Mouse (Mus musculus) kidney, postnatal 0 days (tissue): ENCODE data around the gene March5. TPM values are rescaled to one million over a fixed set of nuclear protein-coding genes. Genes with fewer than 3 reads are reported as not detected.

Experiments
- ATAC-seq: fragments of 200-750 bp; cut with Nextera tagmentation; replicated peaks from 2 replicates; pipeline ENCODE4 v1.8.0; 2017; ENCODE audit warnings: low read depth, moderate number of reproducible peaks, moderate TSS enrichment, moderate library complexity; ENCODE audit not compliant: low FRiP score
- DNase-seq: peaks from one replicate; pipeline ENCODE4 v3.0.0-alpha.2; 2016; ENCODE audit warnings: low spot score
- H3K27ac ChIP-seq: fragments of 300-500 bp; sonication (generic); 2 replicates; pipeline ENCODE4 v1.5.1; 2014; ENCODE audit warnings: mild to moderate bottlenecking
- H3K27me3 ChIP-seq: fragments of 300-500 bp; sonication (generic); 2 replicates; pipeline ENCODE4 v1.6.1; 2014; ENCODE audit warnings: low read length, mixed read lengths; ENCODE audit not compliant: insufficient read depth
- H3K36me3 ChIP-seq: fragments of 300-500 bp; sonication (generic); 2 replicates; pipeline ENCODE4 v1.6.1; 2014; ENCODE audit warnings: low read length, mixed read lengths; ENCODE audit not compliant: insufficient read depth
- H3K4me1 ChIP-seq: fragments of 300-500 bp; sonication (generic); replicated peaks from 2 replicates; pipeline ENCODE4 v1.6.1; 2014; ENCODE audit warnings: antibody characterized with exemption, low read length, mixed read lengths; ENCODE audit not compliant: insufficient read depth
- H3K4me2 ChIP-seq: fragments of 300-500 bp; sonication (generic); 2 replicates; pipeline ENCODE4 v1.6.1; 2014; ENCODE audit warnings: mild to moderate bottlenecking, low read length, moderate library complexity, mixed read lengths
- H3K4me3 ChIP-seq: fragments of 300-500 bp; sonication (generic); replicated peaks from 2 replicates; pipeline ENCODE4 v1.5.1; 2014; ENCODE audit warnings: low read depth, low read length
- H3K9ac ChIP-seq: fragments of 300-500 bp; sonication (generic); 2 replicates; pipeline ENCODE4 v1.6.1; 2014; ENCODE audit warnings: low read depth, low read length
- H3K9me3 ChIP-seq: fragments of 300-500 bp; sonication (generic); replicated peaks from 2 replicates; pipeline ENCODE4 v1.6.1; 2016; ENCODE audit warnings: low read length, inconsistent platforms, mixed read lengths
- CTCF ChIP-seq: IDR thresholded peaks from 2 replicates; pipeline ENCODE4 v1.5.1; 2016; ENCODE audit warnings: antibody characterized with exemption, low read depth, mild to moderate bottlenecking, moderate library complexity
- WGBS: fragments of 180-500 bp; shearing (Covaris S2); extraction: QIAGEN DNeasy Blood & Tissue Kit; methylation state at CpG from one replicate; pipeline ENCODE4 v1.1.7; 2014; 5-methylcytosine and 5-hydroxymethylcytosine counted together
- polyA plus RNA-seq: library from polyadenylated mRNA; unstranded; fragments of >200 nt; fragmentation: Nextera tagmentation; extraction: Ambion mirVana; gene quantifications from 2 replicates; pipeline ENCODE4 v1.2.1, GENCODE M21; 2015

Gene March5
- polyA plus RNA-seq, 1 experiment from 2014 or later = 98.2 TPM

DNA sequence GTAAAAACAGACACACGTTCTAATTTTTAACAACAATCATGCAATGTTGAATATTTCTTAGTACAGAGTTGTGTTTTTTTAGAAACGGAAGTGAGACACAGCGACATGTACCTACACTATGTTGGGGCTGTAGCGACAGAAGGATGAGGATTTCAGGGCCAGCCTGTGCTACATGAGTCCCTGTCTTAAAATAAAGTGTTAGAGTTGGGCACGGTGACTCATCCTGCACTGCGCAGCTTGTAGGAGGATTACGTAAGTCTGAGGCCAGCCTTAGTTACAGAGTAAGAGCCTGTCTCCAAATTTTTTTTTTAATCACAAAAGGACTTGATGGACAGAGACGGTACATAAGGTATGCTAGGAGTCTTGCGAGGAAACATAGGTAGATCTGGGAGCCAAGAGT lies 48.0 kb downstream of the March5 start:
- no peak for ATAC-seq
- TF ChIP-seq CTCF = no peak
- Histone ChIP-seq H3K9me3 (no peaks in the 10 kb centered on the region), H3K4me3 (no peak overlapping the region), H3K4me1 (no peaks in the 10 kb centered on the region), H3K27ac (no peak overlapping the region), H3K27me3 (no peaks in the 10 kb centered on the region), H3K4me2 (no peak overlapping the region), H3K36me3 (no peaks in the 10 kb centered on the region), H3K9ac (no peak overlapping the region)
- no peak for DNase-seq
- WGBS = 90% methylated on average over 9 of the region's 9 CpGs

DNA sequence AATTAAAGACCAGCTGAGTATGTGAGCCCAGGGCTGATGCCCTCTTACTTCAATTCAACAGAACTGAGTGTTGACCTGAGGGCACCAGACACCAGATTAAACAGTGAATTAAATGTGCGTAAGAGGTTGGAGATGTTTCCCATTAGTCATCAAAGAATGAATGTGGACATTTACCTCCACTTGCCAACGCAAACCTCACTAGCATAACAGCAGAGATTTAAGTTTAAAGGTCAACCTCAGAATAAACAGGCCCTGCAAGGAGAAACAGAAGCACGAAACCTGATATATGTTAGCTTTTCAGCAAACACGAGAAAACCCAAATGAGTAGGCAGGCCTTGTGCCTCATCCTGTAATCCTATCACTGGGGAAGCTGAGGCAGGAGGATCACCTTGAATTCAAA lies 55.0 kb downstream of the March5 start:
- TF ChIP-seq CTCF = no peak
- 0 out of 2 replicates have a peak, but pooled peaks have one; percentile 29 for ATAC-seq
- H3K4me3 ChIP-seq = no peak overlapping the region
- H3K9ac ChIP-seq = no peak overlapping the region
- H3K36me3 ChIP-seq = no peaks in the 10 kb centered on the region
- no peak overlapping the region for H3K4me2 ChIP-seq
- H3K27me3 ChIP-seq = no peaks in the 10 kb centered on the region
- WGBS = 37% methylated on average over 4 of the region's 4 CpGs
- no peak overlapping the region for H3K27ac ChIP-seq
- 0 out of 2 replicates have a peak, but pooled peaks cover 4% of the 10 kb centered on the region for H3K4me1 ChIP-seq
- DNase-seq = peak; percentile 6
- H3K9me3 ChIP-seq = no peaks in the 10 kb centered on the region

DNA sequence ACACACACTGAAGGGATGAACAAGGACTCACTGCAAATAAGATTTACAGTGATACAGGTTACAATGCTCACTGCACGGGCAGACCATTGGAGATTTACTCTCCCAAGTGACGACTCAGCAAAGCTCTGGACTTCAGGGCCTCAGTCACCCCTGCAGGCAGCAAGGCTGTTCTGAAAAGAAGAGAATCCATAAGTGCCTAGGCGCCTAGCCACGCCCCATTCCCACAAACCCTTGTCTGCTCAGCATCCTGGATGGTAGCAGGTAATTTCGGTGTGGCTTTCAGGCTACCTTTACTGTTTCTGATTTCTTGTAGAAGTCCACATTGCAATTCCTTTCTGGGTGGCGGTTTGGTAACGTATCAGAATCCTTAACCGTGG lies 56.2 kb downstream of the March5 start:
- no peak for ATAC-seq
- H3K27ac ChIP-seq = no peak overlapping the region
- 64% methylated on average over 8 of the region's 8 CpGs for WGBS
- H3K4me2 ChIP-seq = no peak overlapping the region
- 0 out of 2 replicates have a peak, but pooled peaks cover 4% of the 10 kb centered on the region for H3K4me1 ChIP-seq
- DNase-seq = no peak
- no peaks in the 10 kb centered on the region for H3K27me3 ChIP-seq
- H3K9ac ChIP-seq = no peak overlapping the region
- H3K36me3 ChIP-seq = peaks cover 2% of the 10 kb centered on the region; the same call in 1 of the 2 replicates
- TF ChIP-seq CTCF = no peak
- H3K4me3 ChIP-seq = no peak overlapping the region
- no peaks in the 10 kb centered on the region for H3K9me3 ChIP-seq

DNA sequence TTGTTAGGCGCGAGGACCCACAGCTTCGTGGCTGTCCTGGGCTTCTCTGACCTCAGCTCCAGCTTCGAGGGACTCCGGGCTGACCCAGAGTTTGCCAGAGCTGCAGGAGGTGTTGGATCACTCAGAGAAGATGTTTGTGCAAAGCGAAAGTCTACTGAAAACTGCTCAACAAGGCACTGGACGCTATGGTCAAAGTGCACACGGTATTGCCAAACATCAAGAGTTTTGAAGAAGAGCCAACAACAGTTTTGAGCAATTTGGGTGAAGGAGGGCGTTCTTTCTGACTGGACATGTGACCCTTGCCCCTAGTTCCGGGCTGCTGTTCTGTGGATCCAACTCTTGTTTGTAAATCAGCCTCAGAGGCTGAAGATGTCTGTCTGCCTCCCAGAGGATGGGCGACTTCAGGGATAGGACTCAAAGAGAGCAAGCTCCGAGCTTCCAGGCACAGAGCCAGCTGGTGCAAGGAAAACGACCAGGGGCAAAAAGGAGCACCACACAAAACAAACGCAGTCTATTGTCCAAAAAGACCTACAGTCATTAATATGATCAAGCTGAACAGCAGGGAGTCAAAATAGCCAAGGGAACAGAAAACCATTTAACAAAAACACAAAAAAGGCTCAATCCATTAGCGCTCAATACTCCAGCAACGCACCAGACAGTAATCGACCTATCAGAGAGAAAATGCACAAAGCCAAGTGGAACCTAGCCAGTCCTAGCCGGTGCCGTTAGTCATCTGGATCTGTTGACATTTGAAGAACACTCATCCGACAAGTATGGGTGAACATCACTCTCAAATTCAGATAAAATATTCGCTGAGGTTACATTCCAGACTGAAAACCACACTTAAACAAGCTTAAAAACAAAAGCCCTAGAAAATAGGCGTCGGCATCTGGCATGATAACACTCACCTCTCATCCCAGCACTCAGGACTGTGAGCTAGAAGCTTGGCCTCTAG lies 56.9 kb downstream of the March5 start:
- Histone ChIP-seq H3K36me3 (peaks cover 9% of the 10 kb centered on the region; the same call in 1 of the 2 replicates), H3K27me3 (no peaks in the 10 kb centered on the region), H3K4me2 (no peak overlapping the region), H3K4me1 (0 out of 2 replicates have a peak, but pooled peaks cover 4% of the 10 kb centered on the region), H3K9me3 (no peaks in the 10 kb centered on the region), H3K9ac (no peak overlapping the region), H3K27ac (no peak overlapping the region), H3K4me3 (no peak overlapping the region)
- no peak for TF ChIP-seq CTCF
- 60% methylated on average over 23 of the region's 23 CpGs for WGBS
- DNase-seq (peak; percentile 16), ATAC-seq (peak; percentile 5; the same call in 1 of the 2 replicates)

DNA sequence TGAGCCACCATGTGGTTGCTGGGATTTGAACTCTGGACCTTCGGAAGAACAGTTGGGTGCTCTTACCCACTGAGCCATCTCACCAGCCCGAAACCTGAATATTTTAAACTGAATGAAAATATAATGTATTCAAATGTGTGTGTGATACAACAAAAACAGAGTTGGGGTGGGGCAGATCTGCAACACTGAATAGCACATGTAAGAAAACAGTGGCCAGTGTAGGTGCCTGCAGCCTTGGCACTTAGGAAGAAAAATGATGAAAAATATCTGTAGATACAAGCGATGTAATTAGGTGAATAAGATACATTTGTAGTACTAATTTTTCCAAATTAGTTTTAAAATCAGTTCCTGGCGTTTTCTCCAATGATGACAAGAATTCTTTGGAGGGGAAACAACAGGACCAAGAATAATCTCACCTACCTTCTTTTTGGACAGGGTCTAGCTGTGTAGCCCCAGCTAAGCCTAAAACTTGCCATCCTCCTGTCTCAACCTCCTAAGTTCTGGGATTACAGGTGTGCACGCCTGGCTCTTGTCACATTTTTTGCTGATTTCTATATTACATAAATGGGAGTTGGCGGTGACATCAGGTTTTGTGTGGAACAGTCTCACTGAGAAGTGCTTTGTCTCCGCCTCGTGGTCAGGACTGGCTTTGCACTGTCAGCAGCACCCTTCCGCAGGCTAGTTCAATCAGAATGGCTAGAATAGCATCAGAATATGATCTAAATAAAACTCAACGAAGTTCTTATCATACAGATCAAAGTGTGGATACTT lies 58.2 kb downstream of the March5 start:
- Histone ChIP-seq H3K27me3 (no peaks in the 10 kb centered on the region), H3K9ac (no peak overlapping the region), H3K4me1 (0 out of 2 replicates have a peak, but pooled peaks cover 4% of the 10 kb centered on the region), H3K27ac (no peak overlapping the region), H3K4me3 (no peak overlapping the region), H3K9me3 (no peaks in the 10 kb centered on the region), H3K36me3 (peaks cover 10% of the 10 kb centered on the region; the same call in 1 of the 2 replicates), H3K4me2 (no peak overlapping the region)
- ATAC-seq (no peak), DNase-seq (peak; percentile 84)
- peak; percentile 93 for TF ChIP-seq CTCF
- WGBS = 30% methylated on average over 10 of the region's 10 CpGs

DNA sequence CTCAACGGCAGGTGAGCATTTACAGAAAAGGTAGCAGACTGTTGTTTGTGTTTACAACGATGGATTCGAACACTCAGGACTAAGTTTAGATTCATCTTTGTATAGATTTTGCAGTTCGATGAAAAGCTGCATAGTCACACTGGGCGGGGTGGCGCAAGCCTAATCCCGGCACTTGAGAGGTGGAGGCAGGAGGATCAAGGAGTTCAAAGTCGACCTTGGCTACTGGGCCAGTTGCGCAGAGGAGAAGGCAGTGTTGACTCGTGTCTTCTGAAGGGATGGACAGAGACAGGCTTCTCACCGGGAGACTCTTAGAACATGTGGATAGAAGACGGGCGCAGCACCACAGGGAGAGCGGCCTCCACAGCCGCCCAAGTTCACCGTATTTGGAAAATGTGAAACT lies 61.8 kb downstream of the March5 start:
- H3K4me3 ChIP-seq = no peak overlapping the region
- WGBS = 91% methylated on average over 16 of the region's 16 CpGs
- DNase-seq = no peak
- H3K4me2 ChIP-seq = no peak overlapping the region
- 0 out of 2 replicates have a peak, but pooled peaks cover 1% of the 10 kb centered on the region for H3K4me1 ChIP-seq
- TF ChIP-seq CTCF = no peak
- peaks cover 10% of the 10 kb centered on the region; the same call in 1 of the 2 replicates for H3K36me3 ChIP-seq
- ATAC-seq = no peak
- H3K9me3 ChIP-seq = no peaks in the 10 kb centered on the region
- H3K9ac ChIP-seq = no peak overlapping the region
- H3K27me3 ChIP-seq = no peaks in the 10 kb centered on the region
- H3K27ac ChIP-seq = no peak overlapping the region

Other genes starting within 250 kb of the March5 start
- 2.1 and 2.7 TPM in 2 replicates for gene Cpeb3, start 1.1 kb downstream of the March5 start, polyA plus RNA-seq
- gene Ide, start 130.3 kb downstream of the March5 start, polyA plus RNA-seq = 37.3 and 42.3 TPM in 2 replicates
- gene Kif11, start 168.9 kb downstream of the March5 start, polyA plus RNA-seq = 18.5 and 22.4 TPM in 2 replicates
- 7.6 and 10.1 TPM in 2 replicates for gene Hhex, start 227.3 kb downstream of the March5 start, polyA plus RNA-seq